Mouse (Mus musculus): ENCODE results near the gene Doc2b.

DNA sequence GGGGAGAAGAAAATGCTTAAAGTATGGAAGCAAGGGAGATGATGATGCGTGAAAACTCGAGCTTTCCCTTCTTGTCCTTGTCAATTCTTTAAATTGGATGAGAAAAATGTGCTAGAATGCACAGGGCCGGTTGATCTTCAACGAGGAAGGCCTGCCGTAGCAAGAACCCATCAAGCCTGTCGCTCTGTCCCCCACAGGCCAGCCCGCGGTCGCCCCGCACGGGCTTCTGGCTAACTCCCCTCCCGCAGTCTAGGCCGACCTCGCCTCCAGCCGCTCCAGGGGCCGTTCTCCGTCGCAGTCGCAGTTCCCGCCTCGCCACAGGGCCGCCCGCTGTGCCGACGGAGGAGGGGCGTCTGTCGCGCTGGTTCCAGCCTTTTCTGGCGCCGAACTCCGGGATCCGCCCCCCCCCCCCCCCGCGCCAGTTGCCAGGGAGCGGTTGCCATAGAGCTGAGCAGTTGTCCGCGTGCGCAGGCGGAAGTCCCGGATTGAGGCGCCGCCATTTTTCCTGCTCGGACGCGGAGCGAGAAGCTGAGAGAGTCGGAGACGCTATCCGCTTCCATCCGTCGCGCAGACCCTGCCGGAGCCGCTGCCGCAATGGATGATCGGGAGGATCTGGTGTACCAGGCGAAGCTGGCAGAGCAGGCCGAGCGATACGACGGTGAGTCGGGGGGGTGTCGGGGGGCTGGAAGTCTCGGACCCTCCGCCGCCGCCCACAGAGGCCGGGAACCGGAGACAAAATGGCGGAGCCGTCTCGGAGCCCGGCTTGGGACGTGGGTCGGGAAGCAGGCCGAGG lies 63.2 kb downstream of the Doc2b start, which contains the start of gene Ywhae:
- TF ChIP-seq CTCF (IDR thresholded peaks at IDR 0.05; ENCODE audit: borderline replicate concordance, insufficient read depth, low read depth, low read length) = no peak
- TF ChIP-seq POLR2A (IDR thresholded peaks at IDR 0.05; ENCODE audit: borderline replicate concordance, insufficient read depth, low read length) = peak; percentile 81

All from cerebellum, adult 2 months (tissue).